Mouse (Mus musculus) midbrain, postnatal 0 days (tissue): Measurements from ENCODE around the gene Prdm1. TPM values are rescaled to one million over a fixed set of nuclear protein-coding genes. Genes with fewer than 3 reads are reported as not detected.
A peak's percentile ranks its signal among the peaks of the same experiment; 100 is the strongest.

Source experiments
- ATAC-seq: fragments of 200-750 bp; cut with Nextera tagmentation; 2 replicates; pipeline ENCODE4 v1.8.0; 2017; ENCODE audit warnings: moderate number of reproducible peaks, mild to moderate bottlenecking, moderate TSS enrichment, moderate library complexity; ENCODE audit not compliant: low FRiP score
- DNase-seq: peaks from one replicate; pipeline ENCODE4 v3.0.0-alpha.2; 2015; ENCODE audit warnings: low spot score
- H3K27ac ChIP-seq: fragments of 300-500 bp; sonication (generic); 2 replicates; pipeline ENCODE4 v1.5.1; 2014; ENCODE audit warnings: low read depth, mild to moderate bottlenecking, low read length, mixed read lengths
- H3K27me3 ChIP-seq: fragments of 300-500 bp; sonication (generic); 2 replicates; pipeline ENCODE4 v1.6.1; 2014; ENCODE audit warnings: low read length, control low read depth, mixed read lengths; ENCODE audit not compliant: insufficient read depth
- H3K36me3 ChIP-seq: fragments of 300-500 bp; sonication (generic); 2 replicates; pipeline ENCODE4 v1.6.1; 2014; ENCODE audit warnings: low read length, control low read depth, mixed read lengths; ENCODE audit not compliant: insufficient read depth
- H3K4me1 ChIP-seq: fragments of 300-500 bp; sonication (generic); 2 replicates; pipeline ENCODE4 v1.6.1; 2014; ENCODE audit warnings: mild to moderate bottlenecking, control low read depth, antibody characterized with exemption, low read length, mixed read lengths; ENCODE audit not compliant: insufficient read depth
- H3K4me2 ChIP-seq: fragments of 300-500 bp; sonication (generic); 2 replicates; pipeline ENCODE4 v1.6.1; 2014; ENCODE audit warnings: low read depth, mild to moderate bottlenecking, low read length, mixed read lengths; ENCODE audit not compliant: poor library complexity, severe bottlenecking
- H3K4me3 ChIP-seq: fragments of 300-500 bp; sonication (generic); 2 replicates; pipeline ENCODE4 v1.5.1; 2014; ENCODE audit warnings: low read depth, mild to moderate bottlenecking, low read length, moderate library complexity
- H3K9ac ChIP-seq: fragments of 300-500 bp; sonication (generic); replicated peaks from 2 replicates; pipeline ENCODE4 v1.6.1; 2014; ENCODE audit warnings: mild to moderate bottlenecking, low read length, moderate library complexity, mixed read lengths; ENCODE audit not compliant: poor library complexity, severe bottlenecking
- H3K9me3 ChIP-seq: fragments of 300-500 bp; sonication (generic); 2 replicates; pipeline ENCODE4 v1.6.1; 2016; ENCODE audit warnings: low read length, control low read depth
- CTCF ChIP-seq: IDR thresholded peaks from 2 replicates; pipeline ENCODE4 v1.5.1; 2016; ENCODE audit warnings: antibody characterized with exemption, mild to moderate bottlenecking
- WGBS: fragments of 180-500 bp; shearing (Covaris S2); extraction: QIAGEN DNeasy Blood & Tissue Kit; methylation state at CpG from one replicate; pipeline ENCODE4 v1.1.7; 2014; 5-methylcytosine and 5-hydroxymethylcytosine counted together
- polyA plus RNA-seq: library from polyadenylated mRNA; unstranded; fragments of >200 nt; fragmentation: Nextera tagmentation; extraction: Ambion mirVana; gene quantifications from 2 replicates; pipeline ENCODE4 v1.2.1, GENCODE M21; 2015
- total RNA-seq: library from RNA; depleted of rRNA; stranded (reverse); fragments of >200 nt; gene quantifications from 2 replicates; pipeline ENCODE4 v1.2.3, GENCODE M21; 2014

Gene Prdm1
- total and polyA plus RNA-seq, 2 experiments from 2014 or later = 0.12 to 2.0 TPM

DNA sequence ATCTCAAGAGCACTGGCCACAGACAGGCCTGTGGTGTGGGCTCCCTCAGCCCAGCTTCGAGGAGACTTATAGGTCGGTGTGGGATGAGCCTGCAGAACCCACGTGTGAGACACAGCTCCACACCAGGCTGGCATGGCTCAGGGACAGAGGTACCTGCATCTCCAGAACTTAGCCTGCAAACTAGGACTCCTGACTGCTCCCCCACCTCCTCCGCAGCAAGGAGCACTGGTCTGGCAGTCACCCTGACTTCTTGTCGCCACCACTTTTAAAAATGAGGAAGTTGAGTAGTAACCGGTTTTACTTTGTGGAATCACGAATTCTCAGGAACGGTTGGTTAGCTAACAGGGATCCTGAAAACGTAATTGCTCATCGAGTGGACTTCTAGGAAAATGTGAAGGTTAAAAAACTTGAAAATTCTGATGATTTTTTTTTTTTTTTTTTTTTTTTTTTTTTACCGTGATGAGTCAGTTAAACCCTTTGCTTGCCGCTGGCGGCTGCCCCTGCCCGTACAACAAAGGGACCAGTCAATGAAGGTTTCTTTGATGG, 10.8 kb upstream of the Prdm1 start:
- no peak overlapping the region for H3K27ac ChIP-seq
- no peak overlapping the region for H3K4me2 ChIP-seq
- no peaks in the 10 kb centered on the region for H3K4me1 ChIP-seq
- no peak for ATAC-seq
- H3K4me3 ChIP-seq = no peak overlapping the region
- 16% methylated on average over 14 of the region's 14 CpGs for WGBS
- no peak for DNase-seq
- H3K9me3 ChIP-seq = no peaks in the 10 kb centered on the region
- no peaks in the 10 kb centered on the region for H3K36me3 ChIP-seq
- H3K27me3 ChIP-seq = peaks cover 8% of the 10 kb centered on the region; the same call in 1 of the 2 replicates
- H3K9ac ChIP-seq = no peak overlapping the region
- TF ChIP-seq CTCF = no peak

DNA sequence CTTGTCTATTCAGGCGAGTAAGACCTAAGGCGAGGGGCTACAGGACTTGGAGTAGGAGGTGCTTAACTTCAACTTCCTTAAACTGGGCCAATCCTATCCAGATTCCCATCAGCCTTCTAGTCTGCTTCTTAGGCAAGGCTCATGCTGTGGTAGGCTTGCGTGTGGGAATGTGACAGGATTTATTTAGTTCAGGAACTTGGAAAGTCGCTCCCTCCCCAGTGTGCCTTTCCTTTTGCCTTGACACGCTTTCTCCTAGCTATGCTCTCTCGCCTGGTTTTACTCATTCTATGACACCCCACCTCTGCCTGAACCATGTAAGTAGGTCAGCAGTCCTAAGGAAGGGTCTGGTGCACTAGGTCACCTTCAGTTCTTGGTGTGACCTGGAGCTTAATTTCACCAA, 9.8 kb upstream of the Prdm1 start:
- TF ChIP-seq CTCF = no peak
- H3K27me3 ChIP-seq = peaks cover 8% of the 10 kb centered on the region; the same call in 1 of the 2 replicates
- DNase-seq = no peak
- H3K4me1 ChIP-seq = no peaks in the 10 kb centered on the region
- H3K36me3 ChIP-seq = no peaks in the 10 kb centered on the region
- 76% methylated on average over 6 of the region's 6 CpGs for WGBS
- H3K27ac ChIP-seq = no peak overlapping the region
- no peak overlapping the region for H3K4me3 ChIP-seq
- no peak overlapping the region for H3K9ac ChIP-seq
- H3K4me2 ChIP-seq = no peak overlapping the region
- no peak for ATAC-seq
- H3K9me3 ChIP-seq = no peaks in the 10 kb centered on the region

DNA sequence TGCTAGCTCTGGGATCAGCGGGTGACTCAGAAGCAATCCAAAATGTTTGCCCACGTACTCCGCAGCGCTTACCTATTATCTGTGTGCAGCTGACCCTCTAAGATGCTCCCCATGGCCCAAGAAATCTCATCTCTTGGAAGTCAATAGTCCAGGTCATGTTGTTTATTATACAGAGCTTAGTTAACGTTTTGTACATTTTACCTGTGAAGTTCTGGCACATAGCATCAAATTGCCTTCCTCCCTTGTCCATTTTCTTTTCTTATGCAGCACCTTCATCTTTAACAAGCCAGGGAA, 1.7 kb upstream of the Prdm1 start:
- peaks cover 31% of the 10 kb centered on the region for H3K27me3 ChIP-seq
- H3K9ac ChIP-seq = no peak overlapping the region
- H3K36me3 ChIP-seq = no peaks in the 10 kb centered on the region
- DNase-seq (no peak), ATAC-seq (no peak)
- TF ChIP-seq CTCF = no peak
- no peaks in the 10 kb centered on the region for H3K9me3 ChIP-seq
- peak overlapping the region; percentile 46 for H3K4me3 ChIP-seq
- no peak overlapping the region for H3K27ac ChIP-seq
- no peaks in the 10 kb centered on the region for H3K4me1 ChIP-seq
- 12% methylated on average over 5 of the region's 5 CpGs for WGBS
- peak overlapping the region; percentile 84 for H3K4me2 ChIP-seq

DNA sequence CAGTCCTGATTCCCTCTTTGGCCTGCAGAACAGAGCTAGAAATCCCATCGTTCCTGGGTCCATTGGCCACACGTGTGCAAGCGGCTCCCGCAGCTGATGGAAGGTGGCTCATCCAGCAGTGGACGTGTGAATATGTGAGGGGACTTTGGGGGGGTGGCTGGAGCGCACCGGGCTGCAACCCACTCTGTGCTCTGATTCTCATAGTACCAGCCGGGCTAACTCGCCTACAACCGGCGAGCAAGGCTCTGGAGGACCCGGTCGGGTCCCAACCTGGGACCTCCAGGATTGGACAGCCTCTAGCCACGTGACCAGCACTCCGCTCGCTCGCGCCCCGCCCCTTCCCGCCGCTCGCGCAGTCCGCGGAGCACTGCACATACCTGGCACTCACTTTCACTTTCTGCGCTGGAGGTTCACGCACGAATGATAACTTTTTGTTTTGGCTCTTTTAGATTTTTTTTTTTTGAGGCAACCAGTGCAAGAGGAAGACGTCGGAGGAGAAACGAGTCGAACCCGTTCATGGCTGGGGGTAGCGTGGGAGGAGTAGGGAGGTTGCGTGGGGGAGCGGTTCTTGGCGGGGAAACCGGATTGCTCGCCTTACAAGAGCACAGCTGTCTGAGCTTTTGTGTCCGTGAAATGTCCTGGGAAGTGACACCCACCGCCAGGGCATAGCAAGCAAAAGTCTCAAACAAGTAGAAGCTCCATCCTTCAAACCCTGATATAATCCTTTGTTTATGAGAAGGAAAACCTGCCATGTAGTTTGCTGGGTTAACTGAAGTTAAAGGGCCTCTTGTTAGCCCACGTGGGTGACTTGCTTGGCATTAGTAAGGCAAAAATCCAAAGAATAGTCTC, 1.1 kb upstream of the Prdm1 start:
- no peaks in the 10 kb centered on the region for H3K4me1 ChIP-seq
- no peaks in the 10 kb centered on the region for H3K36me3 ChIP-seq
- peak overlapping the region; percentile 84 for H3K4me2 ChIP-seq
- no peaks in the 10 kb centered on the region for H3K9me3 ChIP-seq
- ATAC-seq = peak; percentile 97
- no peak for TF ChIP-seq CTCF
- H3K27me3 ChIP-seq = peaks cover 37% of the 10 kb centered on the region
- no peak overlapping the region for H3K27ac ChIP-seq
- DNase-seq = peak; percentile 78
- under 1% methylated on average over 42 of the region's 42 CpGs for WGBS
- H3K4me3 ChIP-seq = peak overlapping the region; percentile 46
- H3K9ac ChIP-seq = 0 out of 2 replicates have a peak overlapping the region, but pooled peaks have one; percentile 8

DNA sequence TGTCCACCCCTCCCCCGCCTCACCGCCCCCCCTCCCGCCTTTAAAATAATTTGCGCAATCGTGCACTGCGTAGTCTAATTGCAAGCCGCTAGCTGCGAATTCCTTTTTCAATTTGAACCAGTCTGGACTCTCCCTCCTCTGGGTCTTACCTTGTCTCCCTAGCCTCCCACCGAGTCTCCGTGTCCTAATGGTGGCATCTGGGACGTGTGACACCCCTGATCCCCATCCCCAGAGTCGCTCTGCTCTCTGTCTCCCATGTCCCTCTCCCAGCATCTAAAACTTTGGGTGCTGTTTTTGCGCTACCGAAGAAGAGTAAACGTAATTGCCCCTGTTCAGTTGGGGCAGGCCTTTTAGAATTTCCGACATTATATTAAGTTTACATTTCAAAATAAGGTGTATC, 650 bp downstream of the Prdm1 start:
- no peak for TF ChIP-seq CTCF
- ATAC-seq (no peak), DNase-seq (no peak)
- Histone ChIP-seq H3K4me3 (peak overlapping the region; percentile 20; the same call in 1 of the 2 replicates), H3K9me3 (no peaks in the 10 kb centered on the region), H3K27ac (no peak overlapping the region), H3K9ac (no peak overlapping the region), H3K27me3 (peaks cover 38% of the 10 kb centered on the region), H3K4me1 (no peaks in the 10 kb centered on the region), H3K4me2 (peak overlapping the region; percentile 34), H3K36me3 (no peaks in the 10 kb centered on the region)
- 1% methylated on average over 16 of the region's 16 CpGs for WGBS
